Mouse (Mus musculus): Measurements from ENCODE around the gene Wsb2.

DNA sequence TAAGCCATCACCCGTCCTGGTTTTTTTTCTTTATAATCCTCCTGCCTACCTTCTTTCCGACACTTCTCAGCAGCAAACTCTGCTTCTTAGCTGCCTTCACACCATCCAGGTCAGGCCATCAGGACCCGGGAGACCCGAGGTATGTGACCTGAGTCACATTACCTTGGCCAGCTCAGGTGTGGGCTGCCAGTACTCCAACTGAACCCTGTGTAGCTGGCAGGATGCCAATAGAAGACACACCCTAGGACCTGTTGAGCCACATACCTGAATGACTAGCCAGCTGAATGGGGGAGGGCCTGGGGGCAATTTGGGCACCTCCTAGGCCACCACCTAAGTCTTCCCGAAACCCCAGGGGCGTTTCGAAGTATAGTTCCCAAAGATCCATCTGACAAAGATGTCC is 26.6 kb upstream of the Wsb2 start:
- TF ChIP-seq HCFC1 (IDR thresholded peaks at IDR 0.05; ENCODE audit: borderline replicate concordance, insufficient read depth, low read length) (no peak), ZC3H11A (IDR thresholded peaks at IDR 0.05; ENCODE audit: borderline replicate concordance, low read depth, low read length) (no peak), MAFK (IDR thresholded peaks at IDR 0.05; ENCODE audit: insufficient read depth, low read depth, low read length) (no peak)

Measured in ES-E14 (cell line).